Mouse (Mus musculus): ENCODE results near the gene Shisa6. TPM values are rescaled to one million over a fixed set of nuclear protein-coding genes. Genes with fewer than 3 reads are reported as not detected.

The Shisa6 gene
- polyA plus RNA-seq (2014; fragmentation: Illumina TruSeq; extraction: RNeasy Lipid Tissue Mini Kit (QIAGEN cat#74804); ENCODE audit: insufficient read depth, low read depth, low replicate concordance), result 1.2 TPM

DNA sequence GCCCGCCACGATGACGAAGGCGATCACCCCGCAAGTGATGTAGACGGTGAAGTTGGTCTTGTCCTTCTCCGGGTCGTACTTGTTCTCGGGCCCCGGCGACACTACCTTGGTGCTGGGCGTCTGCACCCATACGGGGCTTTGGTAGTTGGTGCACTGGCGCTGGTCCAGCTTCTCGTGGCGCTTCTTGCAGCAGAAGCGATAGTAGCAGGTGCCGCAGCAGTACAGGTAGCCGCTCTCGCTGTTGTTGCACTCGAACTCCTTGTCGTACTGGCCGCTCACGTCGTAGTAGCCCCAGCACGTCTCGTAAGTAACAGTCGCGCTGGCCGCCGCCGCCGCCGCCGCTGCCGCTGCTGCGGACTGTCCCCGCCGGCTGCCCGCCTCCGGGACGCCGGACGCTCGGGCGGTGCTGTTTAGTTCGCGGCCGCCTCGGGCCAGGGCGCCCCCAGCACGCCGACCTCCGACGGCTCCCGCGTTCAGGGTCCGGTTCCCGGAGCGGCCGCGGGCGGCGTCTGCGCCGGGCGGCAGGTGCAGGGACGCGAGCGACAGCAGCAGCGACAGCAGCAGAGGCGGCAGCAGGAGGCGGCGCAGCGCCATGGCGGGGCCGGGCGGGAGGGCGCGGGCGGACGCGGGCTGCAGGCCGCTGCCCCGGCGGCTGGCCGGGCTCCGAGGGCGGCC is at the start of gene Shisa6:
Gene Shisa6, minus strand, starts transcription at position 594 of the 675 bp plus-strand sequence.

DNA sequence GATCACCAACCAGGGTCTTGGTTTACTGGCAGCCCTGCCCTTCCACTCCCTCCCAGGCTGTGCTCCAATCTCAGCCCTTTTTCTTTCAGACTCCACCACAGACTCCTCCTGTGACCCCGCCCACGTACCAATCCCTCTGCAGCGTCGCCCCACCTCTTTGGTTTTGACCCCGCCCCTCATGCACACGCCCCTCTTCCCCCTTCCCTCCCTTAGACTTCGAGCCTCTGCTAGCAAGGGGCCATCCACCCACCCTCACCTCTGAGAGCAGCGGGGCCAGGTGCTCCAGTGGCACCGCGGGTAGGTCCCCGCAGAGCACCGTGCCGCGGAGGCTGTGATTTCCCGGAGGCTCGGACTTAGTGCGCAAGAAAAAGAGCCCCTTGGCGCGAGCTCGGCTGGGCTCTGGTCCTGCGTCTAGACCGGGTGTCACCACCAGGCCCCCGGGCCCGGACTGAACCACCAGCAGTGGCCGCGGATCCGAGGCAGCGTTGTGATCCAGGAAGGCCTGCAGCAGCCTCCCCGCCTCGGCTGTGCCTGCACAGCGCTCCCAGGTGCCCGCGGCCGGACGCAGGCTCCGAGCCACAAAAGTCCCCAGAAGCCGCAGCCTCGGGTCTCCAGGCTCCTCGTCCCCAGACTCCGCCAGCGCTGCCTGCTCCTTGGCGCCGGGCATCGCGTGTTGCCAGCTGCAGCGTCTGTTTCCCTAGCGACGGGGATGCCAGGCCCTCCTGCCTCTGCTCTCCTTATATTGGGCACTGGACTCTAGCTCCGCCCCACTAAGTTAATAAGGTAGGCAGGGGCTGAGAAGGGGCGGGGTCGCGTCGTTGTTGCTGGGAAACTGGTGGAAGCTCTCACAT is 357.7 kb downstream of the Shisa6 start, which contains the start of gene Dnah9:
Gene Dnah9, minus strand, starts transcription at position 751 of the 851 bp plus-strand sequence.

